Mouse (Mus musculus) forebrain, embryonic 10.5 days (tissue): Measurements from ENCODE around the gene Neurog2. TPM values are rescaled to one million over a fixed set of nuclear protein-coding genes. Genes with fewer than 3 reads are reported as not detected.

Experiments
- DNase-seq: peaks from one replicate; pipeline ENCODE4 v3.0.0-alpha.2; 2017; ENCODE audit warnings: low spot score; ENCODE audit errors: extremely low spot score
- H3K27ac ChIP-seq: fragments of 300-500 bp; sonication (generic); 2 replicates; pipeline ENCODE4 v1.5.1; 2016; ENCODE audit warnings: mild to moderate bottlenecking
- H3K27me3 ChIP-seq: fragments of 300-500 bp; sonication (generic); 2 replicates; pipeline ENCODE4 v1.6.1; 2016; ENCODE audit warnings: mild to moderate bottlenecking; ENCODE audit not compliant: poor library complexity, severe bottlenecking
- H3K36me3 ChIP-seq: fragments of 300-500 bp; sonication (generic); replicated peaks from 2 replicates; pipeline ENCODE4 v1.6.1; 2016; ENCODE audit warnings: mild to moderate bottlenecking, moderate library complexity
- H3K4me1 ChIP-seq: fragments of 300-500 bp; sonication (generic); 2 replicates; pipeline ENCODE4 v1.6.1; 2016
- H3K4me3 ChIP-seq: fragments of 300-500 bp; sonication (generic); 2 replicates; pipeline ENCODE4 v1.5.1; 2016; ENCODE audit warnings: mild to moderate bottlenecking, moderate library complexity
- H3K9me3 ChIP-seq: fragments of 300-500 bp; sonication (generic); 2 replicates; pipeline ENCODE4 v1.6.1; 2016; ENCODE audit warnings: mild to moderate bottlenecking, moderate library complexity
- WGBS: fragments of 180-500 bp; shearing (Covaris S2); methylation state at CpG from one replicate; pipeline ENCODE4 v1.1.7; 2016; 5-methylcytosine and 5-hydroxymethylcytosine counted together
- polyA plus RNA-seq: library from polyadenylated mRNA; unstranded; fragments of >200 nt; fragmentation: Nextera tagmentation; extraction: Ambion mirVana; gene quantifications from 2 replicates; pipeline ENCODE4 v1.2.1, GENCODE M21; 2016

The Neurog2 gene
- 20.2 and 28.0 TPM in 2 replicates for polyA plus RNA-seq

DNA sequence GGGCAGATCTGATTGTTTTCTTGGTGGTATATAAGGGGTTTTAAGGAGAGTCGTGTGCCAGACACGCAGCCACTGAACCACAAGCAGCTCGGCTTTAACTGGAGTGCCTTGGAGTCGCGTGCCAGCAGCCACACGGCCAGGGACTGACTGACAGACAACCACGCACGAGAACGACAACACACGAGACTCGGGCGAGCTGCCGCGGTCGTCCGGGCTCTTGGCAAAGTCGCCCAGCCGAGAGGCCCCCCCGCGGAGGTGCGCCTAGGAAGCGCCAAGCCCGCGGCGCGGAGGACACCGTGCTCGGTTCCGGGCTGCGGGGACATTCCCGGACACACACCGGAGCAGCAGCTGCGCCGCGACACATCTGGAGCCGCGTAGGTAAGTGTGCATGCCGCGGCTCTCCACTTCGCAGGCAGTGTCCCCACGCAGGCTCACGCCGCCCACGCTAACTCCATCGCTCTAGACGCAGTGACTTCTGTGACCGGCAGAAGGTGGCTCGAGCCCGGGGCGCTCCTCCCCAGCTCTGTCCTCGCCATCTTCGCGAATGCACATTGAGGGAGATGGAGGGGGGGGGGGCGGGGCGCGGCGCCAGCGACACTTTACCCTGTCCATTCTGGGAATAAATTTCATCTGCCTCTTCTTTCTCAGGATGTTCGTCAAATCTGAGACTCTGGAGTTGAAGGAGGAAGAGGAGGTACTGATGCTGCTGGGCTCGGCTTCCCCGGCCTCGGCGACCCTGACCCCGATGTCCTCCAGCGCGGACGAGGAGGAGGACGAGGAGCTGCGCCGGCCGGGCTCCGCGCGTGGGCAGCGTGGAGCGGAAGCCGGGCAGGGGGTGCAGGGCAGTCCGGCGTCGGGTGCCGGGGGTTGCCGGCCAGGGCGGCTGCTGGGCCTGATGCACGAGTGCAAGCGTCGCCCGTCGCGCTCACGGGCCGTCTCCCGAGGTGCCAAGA, at the start of gene Neurog2:
Gene Neurog2, plus strand, starts transcription at position 56 of the 953 bp plus-strand sequence.
- under 1% methylated on average over 89 of the region's 92 CpGs for WGBS
- peaks cover 68% of the 10 kb centered on the region for H3K4me1 ChIP-seq

DNA sequence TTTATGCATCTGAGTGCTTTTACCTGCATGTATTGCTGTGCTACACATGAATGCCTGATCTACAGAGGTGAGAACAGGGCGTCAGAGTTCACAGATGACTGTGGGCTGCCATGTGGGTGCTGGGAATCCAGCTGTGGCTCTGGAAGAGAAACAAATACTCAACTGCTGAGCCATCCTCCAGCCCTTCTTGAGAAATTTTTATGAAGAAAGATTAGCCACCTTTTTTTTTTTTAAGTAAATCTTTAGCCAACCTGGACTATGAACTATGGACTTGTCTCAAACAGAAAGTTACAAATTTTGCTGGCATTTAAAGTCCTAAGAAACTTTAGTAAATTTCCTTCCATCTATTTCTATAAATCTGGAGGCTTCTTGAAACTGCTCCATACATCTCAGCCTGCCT, 35.8 kb upstream of the Neurog2 start:
- 88% methylated on average over 1 of the region's 1 CpGs for WGBS
- peaks cover 91% of the 10 kb centered on the region for H3K36me3 ChIP-seq
- no peak for DNase-seq

More for the DNA sequence above, at the start of gene Neurog2:
- Histone ChIP-seq H3K27me3 (peaks cover 100% of the 10 kb centered on the region), H3K36me3 (no peaks in the 10 kb centered on the region), H3K9me3 (no peaks in the 10 kb centered on the region), H3K27ac (peak within 1 kb of the TSS; percentile 87), H3K4me3 (peak within 1 kb of the TSS; percentile 57)
- DNase-seq = peak; percentile 73

DNA sequence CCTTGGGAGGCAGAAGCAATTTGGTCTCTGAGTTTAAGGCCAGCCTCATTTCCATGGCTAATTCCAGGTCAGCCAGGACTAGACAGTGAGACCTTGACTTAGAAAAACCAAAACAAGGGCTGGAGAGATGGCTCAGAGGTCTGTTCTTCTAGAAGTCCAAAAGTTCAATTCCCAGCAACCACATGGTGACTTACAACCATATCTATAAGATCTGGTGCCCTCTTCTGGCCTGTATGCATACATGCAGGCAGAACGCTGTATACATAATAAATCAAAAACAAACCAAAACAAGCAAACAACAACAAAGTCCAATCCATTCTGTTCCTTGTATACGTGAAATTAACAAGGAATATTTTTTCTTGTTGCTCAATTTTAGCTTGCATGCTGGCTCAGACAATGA, 24.8 kb upstream of the Neurog2 start:
- Histone ChIP-seq H3K27me3 (no peaks in the 10 kb centered on the region), H3K9me3 (no peaks in the 10 kb centered on the region), H3K36me3 (peaks cover 87% of the 10 kb centered on the region), H3K4me3 (no peak overlapping the region), H3K4me1 (no peaks in the 10 kb centered on the region), H3K27ac (no peak overlapping the region)
- DNase-seq = no peak
- 88% methylated on average over 2 of the region's 2 CpGs for WGBS

More for the DNA sequence above, 35.8 kb upstream of the Neurog2 start:
- no peaks in the 10 kb centered on the region for H3K4me1 ChIP-seq
- H3K27me3 ChIP-seq = no peaks in the 10 kb centered on the region
- H3K27ac ChIP-seq = no peak overlapping the region
- H3K9me3 ChIP-seq = no peaks in the 10 kb centered on the region
- no peak overlapping the region for H3K4me3 ChIP-seq

DNA sequence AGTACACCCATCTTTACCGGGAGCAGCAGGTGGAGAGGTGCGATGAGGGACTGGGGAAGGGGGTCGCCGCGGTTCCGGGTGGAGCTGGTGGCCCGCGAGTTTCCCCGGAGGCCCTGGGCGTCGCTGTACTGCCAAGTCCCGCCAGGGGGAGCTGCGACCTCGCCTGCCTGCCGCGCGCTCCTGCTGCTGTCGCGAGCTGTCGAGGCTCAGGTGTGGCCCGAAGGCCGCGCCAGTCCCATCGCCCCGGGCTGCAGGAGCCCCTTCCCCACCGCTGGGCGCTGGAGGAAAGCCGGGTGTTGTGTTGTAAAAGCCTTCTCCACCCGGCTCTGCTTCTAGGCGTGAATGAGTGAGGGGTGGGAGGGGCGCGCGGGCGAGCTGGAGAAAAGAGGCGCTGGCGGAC, 7.6 kb upstream of the Neurog2 start:
- DNase-seq = peak; percentile 85
- under 1% methylated on average over 36 of the region's 36 CpGs for WGBS
- Histone ChIP-seq H3K4me3 (peak overlapping the region; percentile 44), H3K4me1 (peaks cover 54% of the 10 kb centered on the region), H3K27ac (peak overlapping the region; percentile 64), H3K36me3 (no peaks in the 10 kb centered on the region), H3K27me3 (peaks cover 90% of the 10 kb centered on the region), H3K9me3 (no peaks in the 10 kb centered on the region)

DNA sequence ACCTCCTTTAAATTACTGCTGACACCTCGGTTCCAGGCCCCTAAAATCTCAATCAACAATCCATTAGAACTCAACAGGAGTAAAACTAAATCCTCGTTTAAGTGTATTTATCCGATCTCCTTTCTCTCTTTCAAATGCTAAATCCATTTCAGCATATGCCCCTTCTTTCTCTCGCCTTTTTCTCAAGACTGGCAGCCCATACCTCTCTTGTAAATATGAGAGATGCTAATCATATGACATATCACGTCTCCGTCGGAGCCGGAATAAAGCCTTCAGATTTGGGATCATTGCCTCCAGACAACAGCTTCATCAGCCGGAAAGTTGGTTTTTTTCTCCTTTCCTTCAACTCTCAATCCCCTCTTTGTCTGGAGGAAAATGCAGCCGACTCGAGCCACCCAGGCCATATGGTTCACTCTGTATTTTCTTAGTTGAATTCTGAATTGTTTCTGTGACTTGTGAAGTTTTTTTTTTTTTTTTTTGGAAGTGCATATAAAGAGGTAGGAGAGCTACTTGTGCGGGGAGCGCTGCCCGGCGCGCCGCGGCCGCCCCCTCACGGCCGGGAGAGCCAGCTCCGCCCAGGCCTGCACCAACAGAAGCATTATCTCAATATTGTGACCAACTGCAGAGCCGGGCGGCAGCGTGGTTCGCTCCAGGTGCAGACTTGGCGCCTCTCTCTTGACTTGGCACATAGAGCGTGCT, 7.1 kb upstream of the Neurog2 start:
- peaks cover 59% of the 10 kb centered on the region for H3K4me1 ChIP-seq
- H3K9me3 ChIP-seq = no peaks in the 10 kb centered on the region
- peak overlapping the region; percentile 44 for H3K4me3 ChIP-seq
- peak; percentile 56 for DNase-seq
- peak overlapping the region; percentile 64 for H3K27ac ChIP-seq
- no peaks in the 10 kb centered on the region for H3K36me3 ChIP-seq
- WGBS = under 1% methylated on average over 28 of the region's 28 CpGs
- H3K27me3 ChIP-seq = peaks cover 95% of the 10 kb centered on the region

DNA sequence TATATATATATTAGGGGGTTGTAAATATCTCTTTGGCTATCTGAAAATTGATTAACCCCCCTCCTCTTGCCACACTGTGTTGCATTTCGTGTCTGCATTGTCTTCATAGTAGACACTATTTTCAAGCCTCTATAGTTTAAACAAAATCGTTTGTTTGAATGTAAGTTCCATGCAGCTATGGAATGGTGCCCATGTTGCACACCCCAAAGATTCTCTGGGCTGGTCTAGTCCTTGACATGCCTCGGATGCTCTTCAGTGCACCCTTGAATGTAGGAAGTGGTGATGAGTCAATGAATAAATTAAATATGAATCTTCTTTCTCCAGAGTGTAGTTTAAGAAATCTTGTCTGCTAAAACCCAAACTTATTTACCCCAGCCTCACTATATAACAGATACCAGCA, 6.4 kb upstream of the Neurog2 start:
- peak overlapping the region; percentile 25; the same call in 1 of the 2 replicates for H3K27ac ChIP-seq
- 8% methylated on average over 3 of the region's 3 CpGs for WGBS
- peaks cover 100% of the 10 kb centered on the region for H3K27me3 ChIP-seq
- no peaks in the 10 kb centered on the region for H3K36me3 ChIP-seq
- no peaks in the 10 kb centered on the region for H3K9me3 ChIP-seq
- H3K4me3 ChIP-seq = no peak overlapping the region; the same call in 1 of the 2 replicates
- DNase-seq = no peak
- peaks cover 66% of the 10 kb centered on the region for H3K4me1 ChIP-seq

DNA sequence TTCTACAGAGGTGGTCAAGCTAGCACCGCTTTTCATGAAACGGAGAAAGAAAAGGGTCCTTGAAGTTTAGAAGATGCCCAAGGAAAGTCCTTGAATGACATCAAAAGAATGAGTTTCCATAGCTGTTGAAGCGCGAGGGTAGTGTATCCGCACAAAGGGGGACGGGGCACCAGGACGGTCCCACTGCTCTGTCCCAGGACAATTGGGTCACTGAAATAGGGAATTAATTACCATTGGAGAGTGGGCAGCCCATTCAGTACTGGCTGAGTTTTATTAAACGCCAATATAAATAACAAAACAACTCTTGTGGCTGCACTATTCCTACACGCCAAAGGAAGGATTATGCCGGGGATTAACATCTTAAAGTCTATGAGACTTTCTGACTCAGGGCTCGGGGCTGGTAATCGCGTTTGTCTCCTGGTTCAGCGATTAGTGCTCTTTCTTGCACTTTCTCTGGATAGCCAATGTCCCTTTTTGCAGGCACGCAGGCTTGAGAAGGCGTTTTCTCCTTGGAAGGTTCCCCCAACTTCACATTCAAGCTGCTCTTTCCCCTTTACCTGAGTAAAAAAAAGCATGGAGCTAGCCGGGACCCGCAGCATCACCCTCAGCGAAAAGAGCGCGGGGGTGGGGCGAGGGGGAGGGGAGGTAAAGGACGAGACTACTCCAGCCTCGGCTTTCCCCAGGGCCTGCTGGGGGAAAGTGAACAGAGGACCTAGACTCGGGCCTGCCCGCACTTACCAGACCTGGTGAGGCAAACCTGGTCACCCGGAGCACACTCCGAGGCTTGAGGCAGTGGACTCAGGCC, 5.6 kb upstream of the Neurog2 start:
- Histone ChIP-seq H3K27me3 (peaks cover 100% of the 10 kb centered on the region), H3K9me3 (no peaks in the 10 kb centered on the region), H3K27ac (peak overlapping the region; percentile 79), H3K36me3 (no peaks in the 10 kb centered on the region), H3K4me1 (peaks cover 74% of the 10 kb centered on the region), H3K4me3 (peak overlapping the region; percentile 38)
- WGBS = under 1% methylated on average over 28 of the region's 28 CpGs
- peak; percentile 64 for DNase-seq

DNA sequence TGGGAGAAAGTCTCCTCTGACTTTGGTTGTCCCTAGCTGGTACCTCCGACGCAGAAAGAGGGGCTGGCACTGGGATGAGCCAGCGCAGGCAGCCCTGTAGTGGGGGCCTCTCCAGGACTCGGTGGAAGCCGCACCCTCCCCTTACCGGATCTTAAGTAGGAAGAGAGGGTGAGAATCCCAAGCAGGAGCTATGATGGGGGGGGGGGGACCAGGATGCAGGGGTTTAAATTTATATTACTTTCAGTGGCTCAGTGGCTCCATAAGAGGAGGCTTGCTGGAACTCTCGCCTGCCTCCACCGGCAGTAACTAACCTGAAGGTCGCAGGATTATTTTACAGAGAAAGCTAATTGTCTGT, 5.0 kb upstream of the Neurog2 start:
- H3K9me3 ChIP-seq = no peaks in the 10 kb centered on the region
- H3K36me3 ChIP-seq = no peaks in the 10 kb centered on the region
- peak overlapping the region; percentile 79 for H3K27ac ChIP-seq
- no peak for DNase-seq
- WGBS = under 1% methylated on average over 9 of the region's 9 CpGs
- peaks cover 100% of the 10 kb centered on the region for H3K27me3 ChIP-seq
- peaks cover 80% of the 10 kb centered on the region for H3K4me1 ChIP-seq
- H3K4me3 ChIP-seq = peak overlapping the region; percentile 38

DNA sequence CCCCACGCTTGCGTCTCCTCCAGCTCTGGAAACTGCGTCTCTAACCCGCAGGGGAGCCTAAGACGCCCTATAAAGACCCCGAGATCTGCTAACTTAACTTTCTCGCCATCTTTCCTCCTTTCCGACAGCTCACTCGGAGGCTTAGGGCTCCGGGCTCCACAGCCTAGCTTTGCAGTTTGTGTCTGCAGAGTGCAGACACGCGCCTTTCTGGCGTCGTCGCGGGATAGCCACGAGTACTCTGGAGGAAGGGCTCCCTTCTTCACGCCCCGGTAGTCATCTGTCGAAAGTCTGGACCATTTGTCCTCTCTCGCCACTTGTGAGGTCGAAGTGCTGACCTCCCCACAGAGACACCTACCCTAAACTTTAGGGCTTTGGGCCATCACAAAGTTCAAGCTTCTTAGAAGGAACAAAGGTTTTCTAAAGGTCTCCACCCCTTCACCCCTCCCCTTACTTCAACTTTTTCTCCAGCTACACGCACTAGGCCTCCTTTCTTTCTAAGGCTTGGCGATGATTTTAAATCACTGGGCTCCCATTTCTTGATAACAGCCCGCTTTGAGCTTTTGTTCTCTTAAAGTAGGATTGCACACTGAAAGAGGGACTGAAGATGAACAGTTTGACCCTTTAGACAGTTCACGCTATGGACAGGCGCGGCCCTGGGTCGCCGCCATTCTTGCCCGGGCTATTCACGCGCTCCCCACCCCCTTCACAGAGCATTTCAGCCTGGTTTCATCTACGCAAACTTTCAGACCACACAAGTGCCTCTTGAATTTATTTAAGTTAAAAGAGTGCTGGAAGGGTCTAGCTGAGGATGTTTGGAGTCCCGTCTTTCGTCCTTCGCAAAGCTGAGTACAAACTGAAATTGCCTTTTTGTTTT, 4.4 kb upstream of the Neurog2 start:
- Histone ChIP-seq H3K27ac (peak overlapping the region; percentile 79), H3K27me3 (peaks cover 100% of the 10 kb centered on the region), H3K9me3 (no peaks in the 10 kb centered on the region), H3K4me1 (peaks cover 86% of the 10 kb centered on the region), H3K4me3 (peak overlapping the region; percentile 38), H3K36me3 (no peaks in the 10 kb centered on the region)
- under 1% methylated on average over 37 of the region's 37 CpGs for WGBS
- DNase-seq = peak; percentile 55

DNA sequence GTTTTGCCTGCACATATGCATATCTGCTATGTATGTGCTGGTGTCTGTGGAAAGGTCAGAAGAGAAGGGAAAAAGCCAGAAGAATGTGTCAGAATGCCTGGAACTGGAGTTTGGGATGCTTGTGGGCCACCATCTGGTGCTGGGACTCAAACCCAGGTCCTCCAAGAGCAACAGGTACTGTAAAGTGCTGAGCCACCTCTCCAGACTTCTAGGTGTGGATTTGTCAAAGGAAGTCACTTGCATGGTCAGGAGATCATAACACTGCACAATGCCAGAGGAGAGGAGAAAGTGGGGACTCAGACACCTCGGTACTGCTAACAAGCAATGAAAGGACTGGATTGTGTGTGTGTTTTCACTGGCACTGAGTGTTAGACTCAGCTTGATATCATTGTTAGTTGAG, 2.7 kb upstream of the Neurog2 start:
- H3K4me1 ChIP-seq = peaks cover 99% of the 10 kb centered on the region
- H3K27ac ChIP-seq = no peak overlapping the region
- no peaks in the 10 kb centered on the region for H3K9me3 ChIP-seq
- H3K27me3 ChIP-seq = peaks cover 100% of the 10 kb centered on the region
- H3K4me3 ChIP-seq = no peak overlapping the region
- DNase-seq = no peak
- no peaks in the 10 kb centered on the region for H3K36me3 ChIP-seq
- whole genome bisulfite sequencing = 0% methylated on average over 1 of the region's 1 CpGs

DNA sequence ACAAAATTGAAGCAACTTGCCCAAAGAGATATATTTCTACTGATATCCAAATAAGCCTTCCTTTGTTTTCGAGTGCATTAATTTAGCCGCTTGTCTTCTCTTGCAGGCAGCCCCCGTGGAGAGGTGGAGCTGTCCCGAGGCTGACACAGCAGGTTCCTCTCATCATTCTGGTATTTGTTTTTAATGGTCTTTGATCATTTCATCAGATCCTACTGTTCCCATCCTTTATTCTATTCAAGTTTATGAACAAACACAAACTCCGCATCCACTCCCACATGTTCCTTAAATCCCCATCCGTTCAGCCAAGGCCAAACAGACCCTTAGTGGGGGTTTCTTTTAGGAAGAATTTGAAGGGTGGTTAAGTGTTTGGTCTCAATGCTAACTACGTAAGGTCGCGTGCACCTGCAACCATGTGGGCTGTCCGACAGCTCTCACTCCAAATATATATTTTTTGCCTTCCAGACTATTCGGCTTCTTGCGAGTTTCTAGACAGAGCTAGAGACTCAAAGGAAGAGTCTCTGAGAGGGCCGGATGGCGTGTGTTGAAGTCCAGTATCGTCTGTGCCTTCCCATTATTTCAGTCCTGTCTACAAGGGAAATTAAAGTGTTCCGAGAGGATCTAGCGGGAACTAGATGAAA, 2.1 kb upstream of the Neurog2 start:
- peaks cover 100% of the 10 kb centered on the region for H3K27me3 ChIP-seq
- 0 out of 2 replicates have a peak overlapping the region, but pooled peaks have one; percentile 53 for H3K27ac ChIP-seq
- peak overlapping the region; percentile 57; the same call in 1 of the 2 replicates for H3K4me3 ChIP-seq
- DNase-seq = no peak
- H3K9me3 ChIP-seq = no peaks in the 10 kb centered on the region
- H3K36me3 ChIP-seq = no peaks in the 10 kb centered on the region
- WGBS = 2% methylated on average over 17 of the region's 17 CpGs
- H3K4me1 ChIP-seq = peaks cover 93% of the 10 kb centered on the region
